ENCODE assay signal across 15 mouse cellular contexts in the genomic region with DNA sequence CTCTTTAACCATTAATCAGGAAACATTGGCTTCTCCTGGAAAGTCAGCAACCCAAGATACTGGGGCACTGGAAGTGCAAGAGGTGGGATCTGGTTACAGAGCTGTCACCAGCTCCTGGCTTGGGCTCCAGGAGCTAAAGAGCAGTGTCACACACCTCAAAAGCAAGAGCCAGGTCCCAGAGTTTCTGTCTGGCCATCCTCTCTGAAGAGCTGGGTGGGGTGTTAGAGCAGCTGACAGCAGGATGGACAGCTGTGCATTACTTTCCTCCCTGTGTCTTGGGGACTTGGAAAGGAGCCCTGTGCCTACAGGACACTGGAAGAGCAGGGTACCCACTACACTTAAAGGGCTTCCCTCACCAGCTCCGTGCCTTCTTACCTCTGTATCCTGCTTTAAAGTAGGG.
"Had no signal": no experiment of that assay in that cellular context is flagged by ENCODE, and none has a peak within 500 bp of the region (broad histone marks: within the 10 kb centered on the region; RNA-seq: fewer than 3 reads in every experiment).

No protein-coding gene starts in this region.

- DNase-seq: cerebellum, adult 8-10 months; cerebellum, adult 9-10 months; cerebellum, adult 9-11 months; cerebellum, postnatal 10 days; cerebellum, postnatal 14 days; cerebellum, postnatal 25 days; cerebellum, postnatal 36 days; embryo, embryonic 11 days; forebrain, postnatal 0 days; gastrocnemius, adult 2 months; gastrocnemius, postnatal 10 days; gastrocnemius, postnatal 14 days; gastrocnemius, postnatal 25 days; gastrocnemius, postnatal 36 days; heart, adult 18-20 months had no signal
